Mouse (Mus musculus) cerebellum, adult 2 months (tissue): ENCODE results near the gene Kirrel3. TPM values are rescaled to one million over a fixed set of nuclear protein-coding genes. Genes with fewer than 3 reads are reported as not detected.

Source experiments
- DNase-seq, 2 experiments: peaks; one replicate each; pipeline ENCODE4 v3.0.0; 2021
- H3K27ac ChIP-seq: fragments of 200-500 bp; 2 replicates; pipeline ENCODE4 v1.5.1; 2012; ENCODE audit warnings: low read length, control low read depth, inconsistent platforms; ENCODE audit not compliant: insufficient read depth
- H3K27me3 ChIP-seq: fragments of 200-500 bp; 2 replicates; pipeline ENCODE4 v1.6.1; 2012; ENCODE audit warnings: inconsistent platforms, mild to moderate bottlenecking, low read length, moderate library complexity; ENCODE audit not compliant: control insufficient read depth, insufficient read depth
- H3K4me1 ChIP-seq: fragments of 200-500 bp; 2 replicates; pipeline ENCODE4 v1.6.1; 2011; ENCODE audit warnings: low read length; ENCODE audit not compliant: control insufficient read depth, insufficient read depth
- H3K4me3 ChIP-seq: fragments of 200-500 bp; replicated peaks from 2 replicates; pipeline ENCODE3; 2011; ENCODE audit warnings: mild to moderate bottlenecking, low read depth, low read length, control low read depth; ENCODE audit not compliant: insufficient read depth
- CTCF ChIP-seq: fragments of 200-500 bp; IDR thresholded peaks from 2 replicates; pipeline ENCODE4 v1.5.1; 2011; ENCODE audit warnings: low read depth, mild to moderate bottlenecking, control low read depth, low read length, moderate library complexity, borderline replicate concordance; ENCODE audit not compliant: insufficient read depth
- POLR2A ChIP-seq: fragments of 200-500 bp; IDR thresholded peaks from 2 replicates; pipeline ENCODE4 v1.6.1; 2011; ENCODE audit warnings: low read length, control low read depth, borderline replicate concordance; ENCODE audit not compliant: insufficient read depth
- WGBS: fragments of 180-500 bp; shearing (Covaris S2); methylation state at CpG from one replicate; pipeline ENCODE4 v1.1.7; 2018; 5-methylcytosine and 5-hydroxymethylcytosine counted together
- polyA plus RNA-seq: library from polyadenylated mRNA; depleted of rRNA; stranded (reverse); fragments of >200 nt; gene quantifications from 2 replicates; pipeline ENCODE4 v1.2.3, GENCODE M21; 2012

Gene Kirrel3
- polyA plus RNA-seq, 1 experiment: 63.5 TPM

- no peak overlapping the region for H3K4me3 ChIP-seq
- no peak overlapping the region for H3K27ac ChIP-seq
- WGBS: 53% methylated on average over 7 of the region's 7 CpGs
- H3K27me3 ChIP-seq: no peaks in the 10 kb centered on the region
- peaks cover 31% of the 10 kb centered on the region for H3K4me1 ChIP-seq
- DNase-seq: no peak
- TF ChIP-seq POLR2A (no peak), CTCF (no peak)
Observed at GRCm38 (mm10) chr9:34911838-34912237, 426.1 kb downstream of the Kirrel3 start.

GRCm38 (mm10) chr9:34912273-34912972 is 426.7 kb downstream of the Kirrel3 start:
- TF ChIP-seq CTCF: no peak
- no peak for TF ChIP-seq POLR2A
- Histone ChIP-seq H3K27me3 (no peaks in the 10 kb centered on the region), H3K4me3 (no peak overlapping the region), H3K4me1 (peaks cover 27% of the 10 kb centered on the region), H3K27ac (no peak overlapping the region)
- 29% methylated on average over 2 of the region's 2 CpGs for WGBS
- DNase-seq: no peak

- Histone ChIP-seq H3K4me3 (no peak overlapping the region), H3K27me3 (no peaks in the 10 kb centered on the region), H3K27ac (no peak overlapping the region), H3K4me1 (peaks cover 25% of the 10 kb centered on the region)
- no peak for TF ChIP-seq POLR2A
- TF ChIP-seq CTCF: no peak
- DNase-seq: no peak
- 75% methylated on average over 5 of the region's 5 CpGs for WGBS
Observed at GRCm38 (mm10) chr9:34912996-34913395, 427.3 kb downstream of the Kirrel3 start.

GRCm38 (mm10) chr9:34918976-34919375 is 433.3 kb downstream of the Kirrel3 start:
- Histone ChIP-seq H3K4me3 (no peak overlapping the region), H3K27ac (no peak overlapping the region), H3K27me3 (no peaks in the 10 kb centered on the region), H3K4me1 (peaks cover 46% of the 10 kb centered on the region)
- 76% methylated on average over 5 of the region's 5 CpGs for WGBS
- TF ChIP-seq POLR2A (no peak), CTCF (no peak)
- DNase-seq: peak in 1 of 2 experiments; percentile 37

GRCm38 (mm10) chr9:34920116-34920515 is 434.4 kb downstream of the Kirrel3 start:
- Histone ChIP-seq H3K4me3 (no peak overlapping the region), H3K27me3 (no peaks in the 10 kb centered on the region), H3K4me1 (peaks cover 48% of the 10 kb centered on the region), H3K27ac (no peak overlapping the region)
- TF ChIP-seq POLR2A (no peak), CTCF (no peak)
- no peak for DNase-seq
- 76% methylated on average over 3 of the region's 3 CpGs for WGBS

GRCm38 (mm10) chr9:34921941-34922340 is 436.2 kb downstream of the Kirrel3 start:
- DNase-seq: peak in 1 of 2 experiments; percentile 67
- Histone ChIP-seq H3K4me1 (peaks cover 48% of the 10 kb centered on the region), H3K27me3 (no peaks in the 10 kb centered on the region), H3K4me3 (no peak overlapping the region), H3K27ac (no peak overlapping the region)
- TF ChIP-seq POLR2A (no peak), CTCF (no peak)
- WGBS: 48% methylated on average over 1 of the region's 1 CpGs

- Histone ChIP-seq H3K27me3 (no peaks in the 10 kb centered on the region), H3K27ac (no peak overlapping the region), H3K4me1 (peaks cover 52% of the 10 kb centered on the region), H3K4me3 (no peak overlapping the region)
- WGBS: 40% methylated on average over 6 of the region's 6 CpGs
- TF ChIP-seq POLR2A (no peak), CTCF (no peak)
- DNase-seq: no peak
Observed at GRCm38 (mm10) chr9:34922716-34923115, 437.0 kb downstream of the Kirrel3 start.
